Mouse (Mus musculus): ENCODE measurements at regions not wholly inside any gene's neighbourhood (a gene's known extent, or its start where the extent isn't known, plus 50 kb on each side); places are given as distances from the start of the nearest gene placed in this dataset.

GRCm38 (mm10) chr10:39226518-39226917, 62.9 kb upstream of the Ccn6 start:
- TF ChIP-seq CTCF (IDR thresholded peaks at IDR 0.05; ENCODE audit: borderline replicate concordance, insufficient read depth, low read depth, low read length) (no peak), POLR2A (IDR thresholded peaks at IDR 0.05; ENCODE audit: borderline replicate concordance, insufficient read depth, low read length) (no peak)
